Mouse (Mus musculus) mature B cell (primary cell): ENCODE results near the gene Man1a2.

Experiments
- in situ Hi-C: fragments of 300-500 bp; cut with MboI; formaldehyde crosslinking; loops from 2 replicates; pipeline ENCODE4 v1.14.3; 2019

Man1a2 gene

GRCm38 (mm10) chr3:100685763-100686370, 564 bp upstream of the Man1a2 start:
- in situ Hi-C loops = loop anchor here (25.0 kb wide), 1 partner anchor 601 kb away; the partner anchor contains the start of gene Cd2

- in situ Hi-C loops = loop anchor here (25.0 kb wide), 1 partner anchor 603 kb away; the partner anchor contains the start of gene Cd2
Measured at GRCm38 (mm10) chr3:100684234-100684975, 898 bp downstream of the Man1a2 start.

GRCm38 (mm10) chr3:100682841-100683240, 2.5 kb downstream of the Man1a2 start:
- in situ Hi-C loops = loop anchor here (25.0 kb wide), 1 partner anchor 604 kb away; the partner anchor contains the start of gene Cd2

- in situ Hi-C loops = loop anchor here (25.0 kb wide), 1 partner anchor 605 kb away; the partner anchor contains the start of gene Cd2
Measured at GRCm38 (mm10) chr3:100682281-100682680, 3.0 kb downstream of the Man1a2 start.

- in situ Hi-C loops = loop anchor here (25.0 kb wide), 1 partner anchor 606 kb away; the partner anchor contains the start of gene Cd2
Measured at GRCm38 (mm10) chr3:100681448-100682092, 3.7 kb downstream of the Man1a2 start.

- in situ Hi-C loops = loop anchor here (25.0 kb wide), 1 partner anchor 607 kb away; the partner anchor contains the start of gene Cd2
Measured at GRCm38 (mm10) chr3:100680226-100680625, 5.1 kb downstream of the Man1a2 start.

- in situ Hi-C loops = loop anchor here (25.0 kb wide), 1 partner anchor 608 kb away; the partner anchor contains the start of gene Cd2
Measured at GRCm38 (mm10) chr3:100678951-100679570, 6.2 kb downstream of the Man1a2 start.

- in situ Hi-C loops = loop anchor here (25.0 kb wide), 1 partner anchor 612 kb away; the partner anchor contains the start of gene Cd2
Measured at GRCm38 (mm10) chr3:100675146-100675545, 10.2 kb downstream of the Man1a2 start.

GRCm38 (mm10) chr3:100670412-100670811, 14.9 kb downstream of the Man1a2 start:
- in situ Hi-C loops = no loop called here

GRCm38 (mm10) chr3:100653291-100653690, 32.0 kb downstream of the Man1a2 start:
- in situ Hi-C loops = no loop called here

- in situ Hi-C loops = no loop called here
Measured at GRCm38 (mm10) chr3:100641581-100641980, 43.7 kb downstream of the Man1a2 start.

GRCm38 (mm10) chr3:100636255-100636654, 49.0 kb downstream of the Man1a2 start:
- in situ Hi-C loops = no loop called here

- in situ Hi-C loops = no loop called here
Measured at GRCm38 (mm10) chr3:100634821-100635220, 50.5 kb downstream of the Man1a2 start.

- in situ Hi-C loops = no loop called here
Measured at GRCm38 (mm10) chr3:100618511-100618910, 66.8 kb downstream of the Man1a2 start.

- in situ Hi-C loops = no loop called here
Measured at GRCm38 (mm10) chr3:100610916-100611315, 74.4 kb downstream of the Man1a2 start.

- in situ Hi-C loops = no loop called here
Measured at GRCm38 (mm10) chr3:100604539-100604938, 80.8 kb downstream of the Man1a2 start.

GRCm38 (mm10) chr3:100599265-100599820, 86.0 kb downstream of the Man1a2 start:
- in situ Hi-C loops = no loop called here

- in situ Hi-C loops = no loop called here
Measured at GRCm38 (mm10) chr3:100591053-100591452, 94.2 kb downstream of the Man1a2 start.

GRCm38 (mm10) chr3:100582721-100583355, 102.5 kb downstream of the Man1a2 start:
- in situ Hi-C loops = no loop called here

- in situ Hi-C loops = no loop called here
Measured at GRCm38 (mm10) chr3:100572571-100573183, 112.6 kb downstream of the Man1a2 start.
